Mouse (Mus musculus) cerebellum, adult 2 months (tissue): ENCODE measurements around the gene Inafm1. TPM values are rescaled to one million over a fixed set of nuclear protein-coding genes. Genes with fewer than 3 reads are reported as not detected.
"Not testable (repeated sequence)": the region's sequence is repeated elsewhere in the genome, so short reads cannot be mapped to it uniquely, and the experiment has no call there.

Experiments
- DNase-seq, 2 experiments: peaks; one replicate each; pipeline ENCODE4 v3.0.0; 2021
- H3K27ac ChIP-seq: fragments of 200-500 bp; 2 replicates; pipeline ENCODE4 v1.5.1; 2012; ENCODE audit warnings: low read length, control low read depth, inconsistent platforms; ENCODE audit not compliant: insufficient read depth
- H3K27me3 ChIP-seq: fragments of 200-500 bp; 2 replicates; pipeline ENCODE4 v1.6.1; 2012; ENCODE audit warnings: inconsistent platforms, mild to moderate bottlenecking, low read length, moderate library complexity; ENCODE audit not compliant: control insufficient read depth, insufficient read depth
- H3K4me1 ChIP-seq: fragments of 200-500 bp; 2 replicates; pipeline ENCODE4 v1.6.1; 2011; ENCODE audit warnings: low read length; ENCODE audit not compliant: control insufficient read depth, insufficient read depth
- H3K4me3 ChIP-seq: fragments of 200-500 bp; replicated peaks from 2 replicates; pipeline ENCODE3; 2011; ENCODE audit warnings: mild to moderate bottlenecking, low read depth, low read length, control low read depth; ENCODE audit not compliant: insufficient read depth
- CTCF ChIP-seq: fragments of 200-500 bp; IDR thresholded peaks from 2 replicates; pipeline ENCODE4 v1.5.1; 2011; ENCODE audit warnings: low read depth, mild to moderate bottlenecking, control low read depth, low read length, moderate library complexity, borderline replicate concordance; ENCODE audit not compliant: insufficient read depth
- POLR2A ChIP-seq: fragments of 200-500 bp; IDR thresholded peaks from 2 replicates; pipeline ENCODE4 v1.6.1; 2011; ENCODE audit warnings: low read length, control low read depth, borderline replicate concordance; ENCODE audit not compliant: insufficient read depth
- WGBS: fragments of 180-500 bp; shearing (Covaris S2); methylation state at CpG from one replicate; pipeline ENCODE4 v1.1.7; 2018; 5-methylcytosine and 5-hydroxymethylcytosine counted together
- polyA plus RNA-seq: library from polyadenylated mRNA; depleted of rRNA; stranded (reverse); fragments of >200 nt; gene quantifications from 2 replicates; pipeline ENCODE4 v1.2.3, GENCODE M21; 2012

Inafm1 gene
- polyA plus RNA-seq, 1 experiment = 60.1 TPM

- TF ChIP-seq POLR2A = no peak
- no peak for TF ChIP-seq CTCF
- no peak for DNase-seq
- 92% methylated on average over 11 of the region's 11 CpGs for WGBS
- no peak overlapping the region for H3K27ac ChIP-seq
- H3K4me1 ChIP-seq = peaks cover 4% of the 10 kb centered on the region; the same call in 1 of the 2 replicates
- H3K4me3 ChIP-seq = no peak overlapping the region
- H3K27me3 ChIP-seq = no peaks in the 10 kb centered on the region
Measured at GRCm38 (mm10) chr7:16265856-16266255, 7.6 kb downstream of the Inafm1 start.

- Histone ChIP-seq H3K27me3 (no peaks in the 10 kb centered on the region), H3K4me3 (no peak overlapping the region), H3K27ac (no peak overlapping the region), H3K4me1 (no peaks in the 10 kb centered on the region)
- no peak for TF ChIP-seq CTCF
- TF ChIP-seq POLR2A = no peak
- 84% methylated on average over 5 of the region's 5 CpGs for WGBS
- DNase-seq = no peak
Measured at GRCm38 (mm10) chr7:16263843-16264242, 9.6 kb downstream of the Inafm1 start.

- Histone ChIP-seq H3K27me3 (no peaks in the 10 kb centered on the region), H3K27ac (no peak overlapping the region), H3K4me3 (no peak overlapping the region), H3K4me1 (no peaks in the 10 kb centered on the region)
- TF ChIP-seq CTCF = peak; percentile 73
- TF ChIP-seq POLR2A = no peak
- WGBS = 24% methylated on average over 8 of the region's 8 CpGs
- peak; percentile 72 to 79 for DNase-seq
Measured at GRCm38 (mm10) chr7:16263015-16263787, 10.2 kb downstream of the Inafm1 start.

GRCm38 (mm10) chr7:16261097-16261496, 12.3 kb downstream of the Inafm1 start:
- H3K27ac ChIP-seq = no peak overlapping the region
- TF ChIP-seq POLR2A (no peak), CTCF (no peak)
- WGBS = 70% methylated on average over 1 of the region's 1 CpGs
- no peaks in the 10 kb centered on the region for H3K27me3 ChIP-seq
- H3K4me3 ChIP-seq = no peak overlapping the region
- no peaks in the 10 kb centered on the region for H3K4me1 ChIP-seq
- DNase-seq = no peak

- TF ChIP-seq POLR2A = no peak
- TF ChIP-seq CTCF = no peak
- DNase-seq = no peak
- H3K27ac ChIP-seq = no peak within 1 kb of the TSS
- H3K27me3 ChIP-seq = no peaks in the 10 kb centered on the region
- 85% methylated on average over 5 of the region's 5 CpGs for WGBS
- H3K4me3 ChIP-seq = no peak within 1 kb of the TSS
- no peaks in the 10 kb centered on the region for H3K4me1 ChIP-seq
Measured at GRCm38 (mm10) chr7:16259110-16259590, 14.3 kb downstream of the Inafm1 start, which contains the start of gene C5ar1. Gene C5ar1, minus strand, starts transcription at chr7:16259540.

GRCm38 (mm10) chr7:16257830-16258229, 15.6 kb downstream of the Inafm1 start:
- DNase-seq = no peak
- 86% methylated on average over 11 of the region's 11 CpGs for WGBS
- Histone ChIP-seq H3K4me3 (no peak overlapping the region), H3K27ac (no peak overlapping the region), H3K27me3 (no peaks in the 10 kb centered on the region), H3K4me1 (no peaks in the 10 kb centered on the region)
- TF ChIP-seq POLR2A = no peak
- TF ChIP-seq CTCF = no peak

GRCm38 (mm10) chr7:16255963-16256362, 17.5 kb downstream of the Inafm1 start:
- not testable (repeated sequence) for DNase-seq, H3K27ac ChIP-seq, H3K4me1 ChIP-seq, H3K4me3 ChIP-seq, H3K27me3 ChIP-seq
- WGBS = 83% methylated on average over 4 of the region's 4 CpGs

- Histone ChIP-seq H3K4me1 (no peaks in the 10 kb centered on the region), H3K4me3 (no peak overlapping the region), H3K27ac (no peak overlapping the region), H3K27me3 (no peaks in the 10 kb centered on the region)
- no peak for DNase-seq
- 62% methylated on average over 4 of the region's 4 CpGs for WGBS
- TF ChIP-seq CTCF (no peak), POLR2A (no peak)
Measured at GRCm38 (mm10) chr7:16254195-16254594, 19.2 kb downstream of the Inafm1 start.
